Mouse (Mus musculus) heart, embryonic 16.5 days (tissue): ENCODE data around the gene Olfr65. TPM values are rescaled to one million over a fixed set of nuclear protein-coding genes. Genes with fewer than 3 reads are reported as not detected.

Source experiments
- ATAC-seq: fragments of 200-750 bp; cut with Nextera tagmentation; replicated peaks from 2 replicates; pipeline ENCODE4 v1.8.0; 2017; ENCODE audit warnings: moderate number of reproducible peaks; ENCODE audit not compliant: insufficient read depth, low FRiP score; ENCODE audit errors: extremely low read depth
- H3K27ac ChIP-seq: fragments of 300-500 bp; sonication (generic); 2 replicates; pipeline ENCODE4 v1.5.1; 2014; ENCODE audit warnings: mild to moderate bottlenecking, low read length, control low read depth, moderate library complexity
- H3K27me3 ChIP-seq: fragments of 300-500 bp; sonication (generic); 2 replicates; pipeline ENCODE4 v1.6.1; 2014; ENCODE audit warnings: low read length, mixed read lengths; ENCODE audit not compliant: control insufficient read depth, insufficient read depth
- H3K36me3 ChIP-seq: fragments of 300-500 bp; sonication (generic); 2 replicates; pipeline ENCODE4 v1.6.1; 2014; ENCODE audit not compliant: control insufficient read depth, insufficient read depth
- H3K4me1 ChIP-seq: fragments of 300-500 bp; sonication (generic); 2 replicates; pipeline ENCODE4 v1.6.1; 2014; ENCODE audit warnings: low read length, mixed read lengths; ENCODE audit not compliant: control insufficient read depth, insufficient read depth
- H3K4me2 ChIP-seq: fragments of 300-500 bp; sonication (generic); 2 replicates; pipeline ENCODE4 v1.6.1; 2014; ENCODE audit warnings: low read depth, mild to moderate bottlenecking, control low read depth, low read length
- H3K4me3 ChIP-seq: fragments of 300-500 bp; sonication (generic); 2 replicates; pipeline ENCODE4 v1.5.1; 2014; ENCODE audit warnings: mild to moderate bottlenecking, control low read depth, low read length
- H3K9ac ChIP-seq: fragments of 300-500 bp; sonication (generic); 2 replicates; pipeline ENCODE4 v1.6.1; 2014; ENCODE audit warnings: low read length, control low read depth
- H3K9me3 ChIP-seq: fragments of 300-500 bp; sonication (generic); replicated peaks from 2 replicates; pipeline ENCODE4 v1.6.1; 2016; ENCODE audit warnings: low read length; ENCODE audit not compliant: control insufficient read depth
- WGBS: fragments of 180-500 bp; shearing (Covaris S2); extraction: QIAGEN DNeasy Blood & Tissue Kit; methylation state at CpG from one replicate; pipeline ENCODE4 v1.1.7; 2014; 5-methylcytosine and 5-hydroxymethylcytosine counted together
- polyA plus RNA-seq: library from polyadenylated mRNA; unstranded; fragments of >200 nt; fragmentation: Nextera tagmentation; extraction: Ambion mirVana; gene quantifications from 2 replicates; pipeline ENCODE4 v1.2.1, GENCODE M21; 2015

The Olfr65 gene
- polyA plus RNA-seq = not detected in 2 replicates

GRCm38 (mm10) chr7:103903187-103903586, at the start of gene Olfr65:
Gene Olfr65 (plus strand): TSS chr7:103903487.
- no peaks in the 10 kb centered on the region for H3K27me3 ChIP-seq
- no peaks in the 10 kb centered on the region for H3K4me1 ChIP-seq
- no peak within 1 kb of the TSS for H3K9ac ChIP-seq
- no peak for ATAC-seq
- no peak within 1 kb of the TSS for H3K4me3 ChIP-seq
- H3K4me2 ChIP-seq = no peak within 1 kb of the TSS
- 59% methylated on average over 2 of the region's 2 CpGs for WGBS
- H3K36me3 ChIP-seq = no peaks in the 10 kb centered on the region
- H3K9me3 ChIP-seq = no peaks in the 10 kb centered on the region
- H3K27ac ChIP-seq = no peak within 1 kb of the TSS

- Histone ChIP-seq H3K4me3 (no peak overlapping the region), H3K27ac (no peak overlapping the region), H3K4me1 (no peaks in the 10 kb centered on the region), H3K27me3 (no peaks in the 10 kb centered on the region), H3K9ac (no peak overlapping the region), H3K9me3 (no peaks in the 10 kb centered on the region), H3K36me3 (no peaks in the 10 kb centered on the region), H3K4me2 (no peak overlapping the region)
- no peak for ATAC-seq
- WGBS = 63% methylated on average over 1 of the region's 1 CpGs
These were observed 48.6 kb upstream of the Olfr65 start for GRCm38 (mm10) chr7:103854669-103855068.

- Histone ChIP-seq H3K4me1 (no peaks in the 10 kb centered on the region), H3K4me3 (no peak overlapping the region), H3K27ac (no peak overlapping the region), H3K9ac (no peak overlapping the region), H3K4me2 (no peak overlapping the region), H3K27me3 (no peaks in the 10 kb centered on the region), H3K9me3 (no peaks in the 10 kb centered on the region), H3K36me3 (no peaks in the 10 kb centered on the region)
- WGBS = 10% methylated on average over 2 of the region's 2 CpGs
- no peak for ATAC-seq
These were observed 44.2 kb upstream of the Olfr65 start for GRCm38 (mm10) chr7:103859076-103859475.

GRCm38 (mm10) chr7:103860855-103861254, 42.4 kb upstream of the Olfr65 start:
- Histone ChIP-seq H3K27ac (no peak overlapping the region), H3K4me1 (no peaks in the 10 kb centered on the region), H3K9me3 (no peaks in the 10 kb centered on the region), H3K27me3 (no peaks in the 10 kb centered on the region), H3K4me3 (no peak overlapping the region), H3K36me3 (no peaks in the 10 kb centered on the region), H3K4me2 (no peak overlapping the region), H3K9ac (no peak overlapping the region)
- 48% methylated on average over 1 of the region's 1 CpGs for WGBS
- peak; percentile 49; the same call in 1 of the 2 replicates for ATAC-seq

GRCm38 (mm10) chr7:103861531-103861930, 41.8 kb upstream of the Olfr65 start:
- no peak overlapping the region for H3K4me3 ChIP-seq
- no peak overlapping the region for H3K27ac ChIP-seq
- ATAC-seq = no peak
- no peaks in the 10 kb centered on the region for H3K4me1 ChIP-seq
- no peak overlapping the region for H3K9ac ChIP-seq
- H3K4me2 ChIP-seq = no peak overlapping the region
- 68% methylated on average over 3 of the region's 3 CpGs for WGBS
- no peaks in the 10 kb centered on the region for H3K36me3 ChIP-seq
- no peaks in the 10 kb centered on the region for H3K9me3 ChIP-seq
- H3K27me3 ChIP-seq = no peaks in the 10 kb centered on the region

- H3K4me3 ChIP-seq = no peak overlapping the region
- H3K36me3 ChIP-seq = no peaks in the 10 kb centered on the region
- H3K9ac ChIP-seq = no peak overlapping the region
- H3K9me3 ChIP-seq = no peaks in the 10 kb centered on the region
- H3K27ac ChIP-seq = no peak overlapping the region
- no peaks in the 10 kb centered on the region for H3K27me3 ChIP-seq
- no peak for ATAC-seq
- H3K4me1 ChIP-seq = no peaks in the 10 kb centered on the region
- H3K4me2 ChIP-seq = no peak overlapping the region
These were observed 37.6 kb upstream of the Olfr65 start for GRCm38 (mm10) chr7:103865716-103866115.

- Histone ChIP-seq H3K4me2 (no peak overlapping the region), H3K9ac (no peak overlapping the region), H3K27me3 (no peaks in the 10 kb centered on the region), H3K4me3 (no peak overlapping the region), H3K9me3 (no peaks in the 10 kb centered on the region), H3K4me1 (no peaks in the 10 kb centered on the region), H3K27ac (no peak overlapping the region), H3K36me3 (no peaks in the 10 kb centered on the region)
- ATAC-seq = 0 out of 2 replicates have a peak, but pooled peaks have one; percentile 18
These were observed 32.6 kb upstream of the Olfr65 start for GRCm38 (mm10) chr7:103870667-103871066.

GRCm38 (mm10) chr7:103873064-103873463, 30.2 kb upstream of the Olfr65 start:
- Histone ChIP-seq H3K4me1 (no peaks in the 10 kb centered on the region), H3K4me2 (no peak overlapping the region), H3K36me3 (no peaks in the 10 kb centered on the region), H3K27ac (no peak overlapping the region), H3K9ac (no peak overlapping the region), H3K27me3 (no peaks in the 10 kb centered on the region), H3K4me3 (no peak overlapping the region), H3K9me3 (no peaks in the 10 kb centered on the region)
- no peak for ATAC-seq
- 0% methylated on average over 1 of the region's 1 CpGs for WGBS

GRCm38 (mm10) chr7:103874451-103874850, 28.8 kb upstream of the Olfr65 start:
- ATAC-seq = no peak
- Histone ChIP-seq H3K36me3 (no peaks in the 10 kb centered on the region), H3K4me3 (no peak overlapping the region), H3K4me2 (no peak overlapping the region), H3K27ac (no peak overlapping the region), H3K27me3 (no peaks in the 10 kb centered on the region), H3K4me1 (no peaks in the 10 kb centered on the region), H3K9ac (no peak overlapping the region), H3K9me3 (no peaks in the 10 kb centered on the region)
- 38% methylated on average over 5 of the region's 5 CpGs for WGBS

- Histone ChIP-seq H3K4me2 (no peak overlapping the region), H3K4me3 (no peak overlapping the region), H3K9ac (no peak overlapping the region), H3K27ac (no peak overlapping the region), H3K9me3 (no peaks in the 10 kb centered on the region), H3K36me3 (no peaks in the 10 kb centered on the region), H3K27me3 (no peaks in the 10 kb centered on the region), H3K4me1 (no peaks in the 10 kb centered on the region)
- 55% methylated on average over 2 of the region's 2 CpGs for WGBS
- no peak for ATAC-seq
These were observed 26.2 kb upstream of the Olfr65 start for GRCm38 (mm10) chr7:103877093-103877492.
